Mouse (Mus musculus) cortical plate, adult 2 months (tissue): Measurements from ENCODE around the gene Bcl9.

Source experiments
- CTCF ChIP-seq: fragments of 200-500 bp; IDR thresholded peaks from 2 replicates; pipeline ENCODE4 v1.5.1; 2011; ENCODE audit warnings: mild to moderate bottlenecking, control low read depth, low read length; ENCODE audit not compliant: insufficient read depth; ENCODE audit errors: extremely low read depth
- POLR2A ChIP-seq: fragments of 200-500 bp; IDR thresholded peaks from 2 replicates; pipeline ENCODE4 v1.6.1; 2011; ENCODE audit warnings: mild to moderate bottlenecking, low read length, control low read depth; ENCODE audit not compliant: insufficient read depth; ENCODE audit errors: extremely low read depth

DNA sequence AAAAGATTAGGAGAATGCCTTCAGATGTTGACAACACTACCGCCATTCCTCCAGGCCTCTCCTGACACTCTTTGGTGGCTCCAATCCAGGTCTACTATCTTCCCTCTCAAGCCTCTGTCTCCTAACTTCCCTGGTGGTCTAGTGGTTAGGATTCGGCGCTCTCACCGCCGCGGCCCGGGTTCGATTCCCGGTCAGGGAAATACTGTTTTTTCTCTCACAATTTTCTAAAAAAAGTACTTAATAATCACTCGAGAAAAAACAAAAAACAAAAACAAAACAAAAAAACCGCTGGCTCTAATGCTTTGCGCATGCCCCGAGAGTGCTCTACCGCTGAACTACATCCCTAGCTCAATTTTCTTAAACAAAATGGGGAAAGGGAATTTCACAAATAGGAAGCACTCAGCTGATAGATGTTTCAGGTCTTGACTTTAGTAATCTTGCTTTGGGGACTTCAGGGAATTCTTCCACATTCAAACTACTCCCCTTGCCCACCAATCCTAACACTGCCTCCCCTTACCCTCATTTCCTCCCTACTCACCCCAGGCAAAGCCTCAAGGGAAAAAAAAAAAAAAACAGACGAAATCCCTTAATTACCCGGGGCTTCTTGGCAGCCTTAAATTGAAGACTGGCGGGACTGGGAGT lies 139.6 kb downstream of the Bcl9 start:
- no peak for TF ChIP-seq CTCF
- no peak for TF ChIP-seq POLR2A
